Mouse (Mus musculus) embryonic facial prominence, embryonic 14.5 days (tissue): Measurements from ENCODE around the gene Astn2. TPM values are rescaled to one million over a fixed set of nuclear protein-coding genes. Genes with fewer than 3 reads are reported as not detected.
A peak's percentile ranks its signal among the peaks of the same experiment; 100 is the strongest.

Source experiments
- ATAC-seq: fragments of 200-750 bp; cut with Nextera tagmentation; 2 replicates; pipeline ENCODE4 v1.8.0; 2017; ENCODE audit warnings: low read depth, moderate number of reproducible peaks, moderate TSS enrichment
- DNase-seq: peaks from one replicate; pipeline ENCODE4 v3.0.0-alpha.2; 2015; ENCODE audit warnings: low spot score
- H3K27ac ChIP-seq: fragments of 300-500 bp; sonication (generic); replicated peaks from 2 replicates; pipeline ENCODE4 v1.5.1; 2014; ENCODE audit warnings: low read depth, mild to moderate bottlenecking, low read length, moderate library complexity
- H3K27me3 ChIP-seq: fragments of 300-500 bp; sonication (generic); replicated peaks from 2 replicates; pipeline ENCODE4 v1.6.1; 2014; ENCODE audit warnings: low read length; ENCODE audit not compliant: control insufficient read depth, insufficient read depth
- H3K36me3 ChIP-seq: fragments of 300-500 bp; sonication (generic); 2 replicates; pipeline ENCODE4 v1.6.1; 2014; ENCODE audit warnings: low read length, mixed read lengths; ENCODE audit not compliant: control insufficient read depth, insufficient read depth
- H3K4me1 ChIP-seq: fragments of 300-500 bp; sonication (generic); 2 replicates; pipeline ENCODE4 v1.6.1; 2014; ENCODE audit warnings: antibody characterized with exemption, low read length; ENCODE audit not compliant: control insufficient read depth, insufficient read depth
- H3K4me2 ChIP-seq: fragments of 300-500 bp; sonication (generic); 2 replicates; pipeline ENCODE4 v1.6.1; 2014; ENCODE audit warnings: low read depth, mild to moderate bottlenecking, low read length, moderate library complexity, mixed read lengths
- H3K4me3 ChIP-seq: fragments of 300-500 bp; sonication (generic); 2 replicates; pipeline ENCODE4 v1.5.1; 2014; ENCODE audit warnings: low read depth, mild to moderate bottlenecking, low read length
- H3K9ac ChIP-seq: fragments of 300-500 bp; sonication (generic); 2 replicates; pipeline ENCODE4 v1.6.1; 2014; ENCODE audit warnings: low read depth, mild to moderate bottlenecking, low read length, moderate library complexity, mixed read lengths
- H3K9me3 ChIP-seq: fragments of 300-500 bp; sonication (generic); 2 replicates; pipeline ENCODE4 v1.6.1; 2016; ENCODE audit warnings: low read length; ENCODE audit not compliant: control insufficient read depth
- WGBS: fragments of 180-500 bp; shearing (Covaris S2); extraction: QIAGEN DNeasy Blood & Tissue Kit; methylation state at CpG from one replicate; pipeline ENCODE4 v1.1.7; 2014; 5-methylcytosine and 5-hydroxymethylcytosine counted together
- polyA plus RNA-seq: library from polyadenylated mRNA; unstranded; fragments of >200 nt; fragmentation: Nextera tagmentation; extraction: Ambion mirVana; gene quantifications from 2 replicates; pipeline ENCODE4 v1.2.1, GENCODE M21; 2014

Astn2 gene
- polyA plus RNA-seq, 1 experiment from 2014 or later: 1.0 TPM

DNA sequence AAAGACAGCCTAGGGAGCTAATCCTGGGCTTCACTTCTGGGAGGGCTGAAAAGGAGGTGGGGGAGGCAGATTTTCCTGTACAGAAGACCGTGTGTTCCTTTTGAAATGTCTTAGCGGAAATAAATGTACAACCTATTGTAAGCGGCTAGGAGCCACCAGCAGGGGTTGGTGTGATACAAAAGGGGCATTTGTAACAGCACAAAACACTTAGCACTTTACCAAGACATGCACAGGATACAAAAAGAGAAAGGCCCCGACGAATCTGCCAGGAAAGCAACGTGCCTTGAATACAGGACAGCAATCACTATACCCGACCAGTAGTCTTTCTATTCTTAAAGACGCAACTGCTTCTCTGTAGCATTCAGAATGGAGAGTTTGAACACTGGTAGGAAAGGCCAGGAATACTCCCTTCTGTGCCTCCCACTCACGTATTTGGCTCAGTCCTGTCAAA lies 564.8 kb downstream of the Astn2 start:
- Histone ChIP-seq H3K27me3 (no peaks in the 10 kb centered on the region), H3K4me3 (no peak overlapping the region), H3K4me2 (no peak overlapping the region), H3K27ac (no peak overlapping the region), H3K9me3 (no peaks in the 10 kb centered on the region), H3K4me1 (no peaks in the 10 kb centered on the region), H3K36me3 (no peaks in the 10 kb centered on the region), H3K9ac (no peak overlapping the region)
- ATAC-seq (no peak), DNase-seq (no peak)
- 58% methylated on average over 9 of the region's 9 CpGs for WGBS

DNA sequence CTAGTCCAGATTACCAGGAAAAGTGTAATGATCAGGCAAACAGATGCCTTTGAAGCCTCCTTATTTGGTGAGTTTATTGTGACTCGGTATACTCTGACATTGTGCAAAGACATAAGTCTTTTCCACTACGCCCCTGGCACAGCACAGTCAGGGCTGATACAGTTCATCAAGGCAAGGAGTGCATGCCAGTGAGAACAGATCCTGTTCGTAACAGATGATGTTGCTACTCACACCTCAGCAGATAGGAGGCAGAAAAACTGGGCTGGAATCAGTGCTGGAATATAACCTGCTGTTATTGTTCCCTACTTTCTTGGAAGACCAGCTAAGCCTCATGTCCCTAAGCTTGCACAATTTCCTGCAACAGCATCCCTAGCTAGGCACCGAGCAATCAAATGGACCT lies 565.6 kb downstream of the Astn2 start:
- Histone ChIP-seq H3K4me1 (no peaks in the 10 kb centered on the region), H3K4me2 (no peak overlapping the region), H3K4me3 (no peak overlapping the region), H3K36me3 (no peaks in the 10 kb centered on the region), H3K27me3 (no peaks in the 10 kb centered on the region), H3K9me3 (no peaks in the 10 kb centered on the region), H3K27ac (no peak overlapping the region), H3K9ac (no peak overlapping the region)
- ATAC-seq (no peak), DNase-seq (no peak)
- WGBS: 85% methylated on average over 4 of the region's 4 CpGs

DNA sequence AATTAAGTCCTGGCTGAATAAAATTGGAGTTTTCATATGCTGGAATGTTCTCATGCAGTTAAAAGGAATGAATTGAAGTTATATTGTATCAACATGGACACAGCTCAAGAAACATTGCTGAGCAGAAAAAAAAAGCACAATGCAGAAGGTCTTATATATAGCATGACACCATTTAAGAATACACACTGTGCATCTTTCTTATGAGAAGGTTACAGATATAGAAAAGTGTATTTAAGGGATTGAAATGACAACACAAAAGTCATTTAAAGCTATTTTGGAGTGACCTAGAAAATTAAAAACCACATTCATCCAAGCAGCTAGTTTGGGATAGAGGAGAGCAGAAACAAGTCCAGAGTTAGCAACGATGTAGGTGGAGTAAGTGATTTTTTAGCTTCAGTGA lies 571.4 kb downstream of the Astn2 start:
- Histone ChIP-seq H3K4me1 (no peaks in the 10 kb centered on the region), H3K9ac (no peak overlapping the region), H3K27me3 (no peaks in the 10 kb centered on the region), H3K27ac (no peak overlapping the region), H3K4me2 (no peak overlapping the region), H3K36me3 (no peaks in the 10 kb centered on the region), H3K9me3 (no peaks in the 10 kb centered on the region), H3K4me3 (no peak overlapping the region)
- no peak for ATAC-seq
- no peak for DNase-seq
- 89% methylated on average over 1 of the region's 1 CpGs for WGBS

DNA sequence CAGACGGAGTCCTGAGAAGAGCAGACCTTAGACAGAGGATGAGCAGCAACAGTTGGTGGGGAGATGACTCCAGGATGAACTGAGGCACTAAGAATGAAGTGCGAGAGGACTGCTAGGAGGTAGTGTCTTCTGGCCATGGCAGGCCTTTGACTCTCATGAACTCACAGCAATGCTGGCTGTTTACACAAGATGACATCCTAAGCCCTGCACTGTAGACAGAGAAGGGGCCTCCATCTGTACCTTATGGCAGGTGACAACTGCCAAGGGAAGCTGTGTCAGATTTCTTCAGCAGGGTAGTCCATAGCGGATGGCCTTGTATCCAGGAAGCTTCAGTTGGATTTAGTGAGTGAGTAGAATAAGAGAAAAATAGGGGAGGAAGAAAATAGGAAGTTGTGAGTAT lies 572.5 kb downstream of the Astn2 start:
- H3K4me3 ChIP-seq: no peak overlapping the region
- no peaks in the 10 kb centered on the region for H3K27me3 ChIP-seq
- no peak overlapping the region for H3K27ac ChIP-seq
- ATAC-seq (no peak), DNase-seq (no peak)
- no peaks in the 10 kb centered on the region for H3K4me1 ChIP-seq
- H3K36me3 ChIP-seq: no peaks in the 10 kb centered on the region
- 79% methylated on average over 3 of the region's 3 CpGs for WGBS
- no peak overlapping the region for H3K9ac ChIP-seq
- no peaks in the 10 kb centered on the region for H3K9me3 ChIP-seq
- H3K4me2 ChIP-seq: no peak overlapping the region

DNA sequence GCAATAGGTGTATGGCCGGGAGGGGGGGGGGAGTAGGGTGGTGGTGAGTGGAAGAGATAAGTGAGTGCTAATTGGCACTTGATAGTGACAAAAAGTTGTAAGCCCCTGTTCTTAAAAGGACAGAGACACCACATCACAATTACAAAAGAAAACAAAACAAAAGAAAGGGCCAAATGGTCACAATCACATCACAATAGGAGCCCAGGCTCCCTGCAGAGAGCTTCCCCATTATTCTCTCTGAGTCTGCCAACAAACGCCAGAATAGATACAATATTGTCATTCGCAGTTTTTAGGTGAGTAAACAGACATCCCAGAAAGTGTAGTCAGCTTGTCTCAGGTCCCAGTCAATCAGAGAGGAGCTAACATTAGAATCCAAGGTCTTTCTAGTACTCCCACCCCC lies 573.9 kb downstream of the Astn2 start:
- 7% methylated on average over 3 of the region's 3 CpGs for WGBS
- Histone ChIP-seq H3K9ac (no peak overlapping the region), H3K27ac (no peak overlapping the region), H3K36me3 (no peaks in the 10 kb centered on the region), H3K4me1 (no peaks in the 10 kb centered on the region), H3K4me3 (no peak overlapping the region), H3K9me3 (no peaks in the 10 kb centered on the region), H3K4me2 (no peak overlapping the region), H3K27me3 (no peaks in the 10 kb centered on the region)
- DNase-seq (no peak), ATAC-seq (no peak)

DNA sequence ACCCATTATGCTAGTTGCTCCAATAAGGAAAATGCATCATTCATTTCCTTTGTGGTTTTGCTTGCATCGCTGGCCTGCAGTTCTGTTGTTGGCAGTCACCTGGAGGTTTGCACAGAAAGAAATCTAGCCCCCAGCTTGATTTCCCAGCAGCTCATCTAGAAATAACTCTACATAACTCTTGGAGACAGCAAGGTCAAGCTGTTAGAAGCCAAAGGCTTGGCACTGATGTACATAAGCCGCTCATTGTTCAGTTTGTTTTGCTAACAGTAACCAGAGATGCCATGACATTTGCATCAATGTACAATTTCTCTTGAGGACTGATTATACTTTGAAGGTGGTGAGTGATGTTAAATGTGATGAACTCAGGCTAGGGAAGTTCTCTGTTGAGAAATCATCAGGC lies 583.3 kb downstream of the Astn2 start:
- H3K27me3 ChIP-seq: no peaks in the 10 kb centered on the region
- no peak overlapping the region for H3K4me2 ChIP-seq
- peaks cover 6% of the 10 kb centered on the region; the same call in 1 of the 2 replicates for H3K4me1 ChIP-seq
- no peaks in the 10 kb centered on the region for H3K9me3 ChIP-seq
- DNase-seq (peak; percentile 41), ATAC-seq (peak; percentile 62; the same call in 1 of the 2 replicates)
- 43% methylated on average over 2 of the region's 2 CpGs for WGBS
- no peak overlapping the region for H3K27ac ChIP-seq
- no peak overlapping the region for H3K9ac ChIP-seq
- no peaks in the 10 kb centered on the region for H3K36me3 ChIP-seq
- H3K4me3 ChIP-seq: no peak overlapping the region

DNA sequence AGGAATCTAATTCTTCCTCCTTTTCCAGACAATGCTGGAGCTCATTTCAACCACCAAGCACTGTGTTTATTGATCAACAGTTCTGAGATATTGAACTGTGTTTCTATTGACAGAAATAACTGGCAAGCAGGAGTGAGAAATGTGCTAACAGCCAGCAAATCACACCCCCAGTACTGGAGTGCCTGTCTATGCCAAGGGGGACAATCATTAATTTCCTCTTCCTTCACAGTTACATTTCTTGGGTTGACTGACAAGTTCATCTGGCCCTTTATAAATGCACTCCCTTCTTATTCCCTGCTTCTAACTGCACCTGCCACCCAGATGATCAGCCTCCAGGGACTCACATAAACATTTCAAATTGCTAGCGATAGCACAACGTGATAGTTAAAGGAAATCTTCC lies 584.2 kb downstream of the Astn2 start:
- Histone ChIP-seq H3K27ac (no peak overlapping the region), H3K27me3 (no peaks in the 10 kb centered on the region), H3K4me2 (no peak overlapping the region), H3K4me3 (no peak overlapping the region), H3K9me3 (no peaks in the 10 kb centered on the region), H3K9ac (no peak overlapping the region), H3K36me3 (no peaks in the 10 kb centered on the region), H3K4me1 (peaks cover 6% of the 10 kb centered on the region; the same call in 1 of the 2 replicates)
- DNase-seq (peak; percentile 16), ATAC-seq (no peak)
- 41% methylated on average over 2 of the region's 2 CpGs for WGBS

DNA sequence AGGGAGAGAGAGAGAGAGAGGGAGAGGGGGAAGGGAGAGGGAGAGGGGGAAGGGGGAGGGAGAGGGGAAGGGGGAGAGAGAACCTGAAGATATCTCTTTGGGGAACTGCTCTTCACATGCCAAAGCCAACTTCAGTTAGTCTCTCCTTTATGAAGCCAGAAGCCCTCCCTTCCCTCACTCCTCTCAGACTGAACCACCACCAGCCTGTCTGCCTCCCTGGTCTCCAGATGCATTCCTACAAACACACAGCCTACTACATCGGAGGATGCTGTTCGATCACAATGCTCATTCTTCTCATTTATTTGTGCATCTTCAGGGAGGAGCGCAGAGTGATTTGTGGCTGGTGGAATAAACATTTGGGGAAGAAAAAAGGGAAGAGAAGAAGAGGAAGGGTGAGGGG lies 584.6 kb downstream of the Astn2 start:
- Histone ChIP-seq H3K4me1 (peaks cover 6% of the 10 kb centered on the region; the same call in 1 of the 2 replicates), H3K36me3 (no peaks in the 10 kb centered on the region), H3K4me3 (no peak overlapping the region), H3K4me2 (no peak overlapping the region), H3K27me3 (no peaks in the 10 kb centered on the region), H3K27ac (no peak overlapping the region), H3K9ac (no peak overlapping the region), H3K9me3 (no peaks in the 10 kb centered on the region)
- WGBS: 61% methylated on average over 3 of the region's 3 CpGs
- DNase-seq (no peak), ATAC-seq (no peak)

DNA sequence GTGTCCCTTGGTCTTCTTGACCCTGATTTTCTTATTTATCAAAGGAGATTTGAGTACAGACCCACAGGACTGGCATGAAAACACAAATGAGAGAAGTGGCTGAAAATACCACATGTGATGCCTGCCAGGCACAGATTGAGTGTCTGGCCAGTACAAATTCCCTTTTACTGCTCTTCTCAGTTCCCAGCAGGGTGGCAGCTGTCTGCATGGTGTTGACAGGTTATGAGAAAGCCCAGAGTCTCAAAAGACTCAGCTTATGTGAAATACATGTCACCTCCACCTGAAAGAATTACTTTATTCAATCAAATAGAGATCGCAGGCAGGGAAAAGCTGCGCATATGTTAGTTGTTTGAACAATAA lies 590.3 kb downstream of the Astn2 start:
- Histone ChIP-seq H3K4me1 (no peaks in the 10 kb centered on the region), H3K4me2 (no peak overlapping the region), H3K36me3 (no peaks in the 10 kb centered on the region), H3K9ac (no peak overlapping the region), H3K9me3 (no peaks in the 10 kb centered on the region), H3K27ac (no peak overlapping the region), H3K27me3 (no peaks in the 10 kb centered on the region), H3K4me3 (no peak overlapping the region)
- 86% methylated on average over 2 of the region's 2 CpGs for WGBS
- no peak for ATAC-seq
- no peak for DNase-seq
